Mouse (Mus musculus): ENCODE measurements around the gene Tram1l1.
"Not testable (repeated sequence)": the region's sequence is repeated elsewhere in the genome, so short reads cannot be mapped to it uniquely, and the experiment has no call there.

Gene Tram1l1

GRCm38 (mm10) chr3:124320821-124321576 is at the start of gene Tram1l1:
Gene Tram1l1, plus strand, starts transcription at chr3:124320855.
- DNase-seq: no peak

- no peak for DNase-seq
Observed at GRCm38 (mm10) chr3:124271229-124271628, 49.4 kb upstream of the Tram1l1 start.

- no peak for DNase-seq
Observed at GRCm38 (mm10) chr3:124271668-124272067, 49.0 kb upstream of the Tram1l1 start.

GRCm38 (mm10) chr3:124272465-124273089 is 48.1 kb upstream of the Tram1l1 start:
- DNase-seq: no peak

GRCm38 (mm10) chr3:124274928-124275609 is 45.6 kb upstream of the Tram1l1 start:
- peak; percentile 14 for DNase-seq

GRCm38 (mm10) chr3:124288936-124289335 is 31.7 kb upstream of the Tram1l1 start:
- not testable (repeated sequence) for DNase-seq

GRCm38 (mm10) chr3:124319254-124319653 is 1.4 kb upstream of the Tram1l1 start:
- DNase-seq: no peak

GRCm38 (mm10) chr3:124320398-124320797 is 257 bp upstream of the Tram1l1 start:
- DNase-seq: no peak

- DNase-seq: no peak
Observed at GRCm38 (mm10) chr3:124346445-124346844, 25.8 kb downstream of the Tram1l1 start.

- DNase-seq: no peak
Observed at GRCm38 (mm10) chr3:124357533-124357932, 36.9 kb downstream of the Tram1l1 start.

GRCm38 (mm10) chr3:124372031-124372430 is 51.4 kb downstream of the Tram1l1 start:
- no peak for DNase-seq

Measured in kidney, adult 18-20 months (tissue).